9 mouse cellular contexts compared by ENCODE assay signal in genomic region chr1:87906361-87906956, GRCm38 (mm10). TPM values are rescaled to one million over a fixed set of nuclear protein-coding genes. Genes with fewer than 3 reads are reported as not detected.
DNase-seq lines count a peak whose midpoint lies in the region; ATAC-seq and TF ChIP-seq lines count a peak whose summit lies in the region.
"Had no signal": no experiment of that assay in that cellular context is flagged by ENCODE, and none has a peak within 500 bp of the region (broad histone marks: within the 10 kb centered on the region; RNA-seq: fewer than 3 reads in every experiment).

No protein-coding gene starts in this region.

- peak in 1 of 2 experiments; percentile 54; a peak in 2 of 4 replicates for TF ChIP-seq CTCF in CH12.LX (conservative IDR thresholded peaks at IDR 0.05 in 1 of 2, IDR thresholded peaks at IDR 0.05 in 1 of 2; ENCODE audit: low read depth in 2 of 2, low read length in 2 of 2)
- no peak for TF ChIP-seq CTCF in hindbrain, postnatal 0 days (IDR thresholded peaks at IDR 0.05; ENCODE audit: low read depth)

- no peak overlapping the region for H3K9ac ChIP-seq in heart, embryonic 12.5 days
- H3K9ac ChIP-seq in CH12.LX (ENCODE audit: insufficient read depth, low read depth), result no peak overlapping the region
- no peak overlapping the region for H3K9ac ChIP-seq in hindbrain, postnatal 0 days (replicated peaks; ENCODE audit: low read length)
- H3K9ac ChIP-seq: neural tube, embryonic 15.5 days had no signal

- TF ChIP-seq POLR2A in CH12.LX (IDR thresholded peaks at IDR 0.05; ENCODE audit: low read depth, low read length), result no peak

- H3K4me1 ChIP-seq in heart, embryonic 12.5 days (replicated peaks), result peaks cover 13% of the 10 kb centered on the region
- peaks cover 0 to 38% of the 10 kb centered on the region in 2 experiments; a peak in 2 of 4 replicates for H3K4me1 ChIP-seq in CH12.LX (ENCODE audit: control insufficient read depth in 1 of 2, insufficient read depth in 2 of 2)
- no peaks in the 10 kb centered on the region for H3K4me1 ChIP-seq in hindbrain, postnatal 0 days (ENCODE audit: insufficient read depth, low read length)
- H3K4me1 ChIP-seq: neural tube, embryonic 15.5 days had no signal

- DNase-seq in heart, adult 9 months (ENCODE audit: low spot score in 2 of 2), result no peak
- peak; percentile 24 for DNase-seq in CH12.LX (ENCODE audit: extremely low read depth)
- peak; percentile 57 for DNase-seq in induced T-regulatory cell, adult 2 months (ENCODE audit: low read depth)
- peak; percentile 27 for DNase-seq in lung, postnatal 36 days
- DNase-seq in left cerebral cortex, adult 11 months (ENCODE audit: low spot score), result no peak
- DNase-seq in hindbrain, postnatal 0 days (ENCODE audit: low spot score), result no peak
- DNase-seq in right cerebral cortex, postnatal 25 days, result no peak

- H3K9me3 ChIP-seq in heart, embryonic 12.5 days (replicated peaks), result no peaks in the 10 kb centered on the region
- H3K9me3 ChIP-seq in CH12.LX (replicated peaks; ENCODE audit: low read length), result no peaks in the 10 kb centered on the region
- H3K9me3 ChIP-seq in hindbrain, postnatal 0 days (ENCODE audit: low read length), result no peaks in the 10 kb centered on the region
- H3K9me3 ChIP-seq: neural tube, embryonic 15.5 days had no signal

- H3K4me3 ChIP-seq in heart, embryonic 12.5 days, result no peak overlapping the region
- no peak overlapping the region for H3K4me3 ChIP-seq in CH12.LX (replicated peaks in 1 of 3; ENCODE audit: low read depth in 2 of 3, low read length in 2 of 3, poor library complexity in 1 of 3)
- H3K4me3 ChIP-seq in hindbrain, postnatal 0 days (ENCODE audit: low read length), result no peak overlapping the region
- H3K4me3 ChIP-seq: neural tube, embryonic 15.5 days had no signal

- peaks cover 14% of the 10 kb centered on the region; the same call in 1 of the 2 replicates for H3K36me3 ChIP-seq in heart, embryonic 12.5 days
- peaks cover 29 to 70% of the 10 kb centered on the region in 2 experiments for H3K36me3 ChIP-seq in CH12.LX (replicated peaks in 1 of 2; ENCODE audit: control insufficient read depth in 1 of 2, insufficient read depth in 1 of 2, low read length in 1 of 2)
- no peaks in the 10 kb centered on the region for H3K36me3 ChIP-seq in hindbrain, postnatal 0 days (ENCODE audit: insufficient read depth, low read length)
- H3K36me3 ChIP-seq: neural tube, embryonic 15.5 days had no signal

- no peak overlapping the region for H3K27ac ChIP-seq in heart, embryonic 12.5 days (ENCODE audit: poor library complexity, severe bottlenecking)
- no peak overlapping the region for H3K27ac ChIP-seq in CH12.LX (ENCODE audit: insufficient read depth, low read depth)
- H3K27ac ChIP-seq in hindbrain, postnatal 0 days, result no peak overlapping the region
- H3K27ac ChIP-seq: neural tube, embryonic 15.5 days had no signal

- TF ChIP-seq EP300 in CH12.LX (IDR thresholded peaks at IDR 0.05; ENCODE audit: low read length), result no peak

- H3K27me3 ChIP-seq in heart, embryonic 12.5 days (replicated peaks), result no peaks in the 10 kb centered on the region
- no peaks in the 10 kb centered on the region for H3K27me3 ChIP-seq in CH12.LX (replicated peaks)
- no peaks in the 10 kb centered on the region for H3K27me3 ChIP-seq in hindbrain, postnatal 0 days (ENCODE audit: insufficient read depth, low read length)
- H3K27me3 ChIP-seq: neural tube, embryonic 15.5 days had no signal

- no peak overlapping the region for H3K4me2 ChIP-seq in heart, embryonic 12.5 days
- H3K4me2 ChIP-seq in CH12.LX (ENCODE audit: insufficient read depth, low read depth, poor library complexity, severe bottlenecking), result no peak overlapping the region
- no peak overlapping the region for H3K4me2 ChIP-seq in hindbrain, postnatal 0 days (ENCODE audit: low read depth, low read length)
- H3K4me2 ChIP-seq: neural tube, embryonic 15.5 days had no signal

- 77% methylated on average over 5 of the region's 5 CpGs for WGBS in heart, embryonic 12.5 days
- WGBS in hindbrain, postnatal 0 days, result 88% methylated on average over 5 of the region's 5 CpGs

- peaks cover 19% of the 10 kb centered on the region for H3K79me2 ChIP-seq in CH12.LX (replicated peaks; ENCODE audit: control insufficient read depth, extremely low read depth, insufficient read depth, poor library complexity, severe bottlenecking)

- TF ChIP-seq RAD21 in CH12.LX (IDR thresholded peaks at IDR 0.05; ENCODE audit: low read depth, low read length), result peak; percentile 28

- dilution Hi-C loops in CH12.LX (cut with MboI; ENCODE audit: extremely low pct_ligation_motif_present, extremely low pct_unique_long_range_greater_than_20kb, low sequenced_read_pairs), result no loop called here

- ATAC-seq in heart, embryonic 12.5 days (ENCODE audit: insufficient number of reproducible peaks, low FRiP score), result 0 out of 2 replicates have a peak, but pooled peaks have one; percentile 39
- ATAC-seq in hindbrain, postnatal 0 days, result no peak

- in situ Hi-C loops in CH12.LX (cut with MboI; ENCODE audit: low pct_ligation_motif_present, low pct_unique_long_range_greater_than_20kb, low sequenced_read_pairs), result no loop called here

TF ChIP-seq in CH12.LX, 34 proteins besides CTCF, POLR2A, EP300 and RAD21:
- TF ChIP-seq POLR2AphosphoS2 (IDR thresholded peaks at IDR 0.05; ENCODE audit: low read depth, low read length) (no peak), GABPA (IDR thresholded peaks at IDR 0.05; ENCODE audit: insufficient replicate concordance, low read depth, low read length) (no peak), USF2 (conservative IDR thresholded peaks at IDR 0.05; ENCODE audit: low read depth, low read length) (no peak), ZNF384 (IDR thresholded peaks at IDR 0.05; ENCODE audit: low read depth, low read length) (no peak), PAX5 (IDR thresholded peaks at IDR 0.05; ENCODE audit: low read length) (no peak), SMC3 (IDR thresholded peaks at IDR 0.05; ENCODE audit: low read depth, low read length) (peak; percentile 50), BHLHE40 (IDR thresholded peaks at IDR 0.05; ENCODE audit: low read depth, low read length) (no peak), NRF1 (IDR thresholded peaks at IDR 0.05; ENCODE audit: low read depth, low read length) (no peak), IRF4 (IDR thresholded peaks at IDR 0.05; ENCODE audit: low read depth, low read length) (no peak), USF1 (IDR thresholded peaks at IDR 0.05; ENCODE audit: low read depth, low read length) (no peak), ELF1 (IDR thresholded peaks at IDR 0.05; ENCODE audit: low read depth, low read length) (0 out of 2 replicates have a peak, but pooled peaks have one; percentile 13), UBTF (IDR thresholded peaks at IDR 0.05; ENCODE audit: low read depth, low read length) (no peak), MYC (IDR thresholded peaks at IDR 0.05; ENCODE audit: low read depth, low read length) (no peak), MXI1 (IDR thresholded peaks at IDR 0.05; ENCODE audit: low read depth, low read length) (no peak), CHD2 (IDR thresholded peaks at IDR 0.05; ENCODE audit: low read length) (no peak), TCF12 (IDR thresholded peaks at IDR 0.05; ENCODE audit: low read depth, low read length) (no peak), MEF2A (IDR thresholded peaks at IDR 0.05; ENCODE audit: borderline replicate concordance, low read depth, low read length) (no peak), MAZ (IDR thresholded peaks at IDR 0.05; ENCODE audit: low read depth, low read length) (no peak)

RNA-seq across cellular contexts. Expression of gene Dgkd, which starts 53.4 kb away (rescaled TPM):
- 24.1 TPM in 2 replicates for polyA plus RNA-seq in heart, embryonic 12.5 days (2016; fragmentation: Nextera tagmentation; extraction: Ambion mirVana)
- total RNA-seq in CH12.LX (2012; rRNA removed) (73.4 and 89.9 TPM in 2 replicates), CH12.LX (2014; rRNA removed) (57.5 and 58.0 TPM in 2 replicates)
- polyA plus RNA-seq in CH12.LX (2012; ENCODE audit: insufficient read length, low read depth), result 73.8 and 77.3 TPM in 2 replicates
- total RNA-seq in hindbrain, postnatal 0 days (2014; rRNA removed), result 71.0 and 78.0 TPM in 2 replicates
- 33.5 and 36.1 TPM in 2 replicates for polyA plus RNA-seq in hindbrain, postnatal 0 days (2015; fragmentation: Nextera tagmentation; extraction: Ambion mirVana)

Comparison
In these comparisons a context has a peak if more than half of its experiments do, and no peak if none do; other contexts are left out.
1. DNase-seq: peak in CH12.LX (single experiment), induced T-regulatory cell, adult 2 months (single experiment) and lung, postnatal 36 days (single experiment); none in heart, adult 9 months (0 of 2), left cerebral cortex, adult 11 months (single experiment), hindbrain, postnatal 0 days (single experiment) and right cerebral cortex, postnatal 25 days (single experiment).